Mouse (Mus musculus): Measurements from ENCODE around the gene Mxd3.

- no peak for TF ChIP-seq POLR2A (IDR thresholded peaks at IDR 0.05; ENCODE audit: borderline replicate concordance, extremely low read depth, insufficient read depth, insufficient read length, poor library complexity, severe bottlenecking)
- no peak for TF ChIP-seq CTCF (IDR thresholded peaks at IDR 0.05; ENCODE audit: borderline replicate concordance, extremely low read depth, insufficient read depth, insufficient read length)
Measured at GRCm38 (mm10) chr13:55335701-55336100, 6.1 kb upstream of the Mxd3 start.

All from brain, embryonic 14.5 days (tissue).